Mouse (Mus musculus) lung, embryonic 14.5 days (tissue): ENCODE measurements around the gene Kcnc4. TPM values are rescaled to one million over a fixed set of nuclear protein-coding genes. Genes with fewer than 3 reads are reported as not detected.

Source experiments
- ATAC-seq: fragments of 200-750 bp; cut with Nextera tagmentation; 2 replicates; pipeline ENCODE4 v1.8.0; 2017; ENCODE audit warnings: mild to moderate bottlenecking, moderate TSS enrichment, moderate library complexity; ENCODE audit not compliant: insufficient read depth
- DNase-seq: peaks from one replicate; pipeline ENCODE4 v3.0.0-alpha.2; 2015
- H3K27ac ChIP-seq: fragments of 300-500 bp; sonication (generic); 2 replicates; pipeline ENCODE4 v1.5.1; 2014; ENCODE audit warnings: low read depth, mild to moderate bottlenecking, moderate library complexity
- H3K27me3 ChIP-seq: fragments of 300-500 bp; sonication (generic); 2 replicates; pipeline ENCODE4 v1.6.1; 2014; ENCODE audit warnings: low read length, control low read depth; ENCODE audit not compliant: insufficient read depth
- H3K36me3 ChIP-seq: fragments of 300-500 bp; sonication (generic); 2 replicates; pipeline ENCODE4 v1.6.1; 2014; ENCODE audit warnings: control low read depth; ENCODE audit not compliant: insufficient read depth
- H3K4me1 ChIP-seq: fragments of 300-500 bp; sonication (generic); 2 replicates; pipeline ENCODE4 v1.6.1; 2014; ENCODE audit warnings: antibody characterized with exemption, control low read depth; ENCODE audit not compliant: insufficient read depth
- H3K4me2 ChIP-seq: fragments of 300-500 bp; sonication (generic); 2 replicates; pipeline ENCODE4 v1.6.1; 2014; ENCODE audit warnings: mild to moderate bottlenecking
- H3K4me3 ChIP-seq: fragments of 300-500 bp; sonication (generic); 2 replicates; pipeline ENCODE4 v1.5.1; 2014; ENCODE audit warnings: low read depth, low read length
- H3K9ac ChIP-seq: fragments of 300-500 bp; sonication (generic); 2 replicates; pipeline ENCODE4 v1.6.1; 2014
- H3K9me3 ChIP-seq: fragments of 300-500 bp; sonication (generic); 2 replicates; pipeline ENCODE4 v1.6.1; 2016; ENCODE audit warnings: low read depth, low read length, control low read depth
- CTCF ChIP-seq: IDR thresholded peaks from 2 replicates; pipeline ENCODE4 v1.5.1; 2016; ENCODE audit warnings: antibody characterized with exemption, low read depth
- WGBS: fragments of 180-500 bp; shearing (Covaris S2); extraction: QIAGEN DNeasy Blood & Tissue Kit; methylation state at CpG from one replicate; pipeline ENCODE4 v1.1.7; 2014; 5-methylcytosine and 5-hydroxymethylcytosine counted together
- polyA plus RNA-seq: library from polyadenylated mRNA; unstranded; fragments of >200 nt; fragmentation: Nextera tagmentation; extraction: Ambion mirVana; gene quantifications from 2 replicates; pipeline ENCODE4 v1.2.1, GENCODE M21; 2014

The Kcnc4 gene
- 0.07 and 0.18 TPM in 2 replicates for polyA plus RNA-seq

DNA sequence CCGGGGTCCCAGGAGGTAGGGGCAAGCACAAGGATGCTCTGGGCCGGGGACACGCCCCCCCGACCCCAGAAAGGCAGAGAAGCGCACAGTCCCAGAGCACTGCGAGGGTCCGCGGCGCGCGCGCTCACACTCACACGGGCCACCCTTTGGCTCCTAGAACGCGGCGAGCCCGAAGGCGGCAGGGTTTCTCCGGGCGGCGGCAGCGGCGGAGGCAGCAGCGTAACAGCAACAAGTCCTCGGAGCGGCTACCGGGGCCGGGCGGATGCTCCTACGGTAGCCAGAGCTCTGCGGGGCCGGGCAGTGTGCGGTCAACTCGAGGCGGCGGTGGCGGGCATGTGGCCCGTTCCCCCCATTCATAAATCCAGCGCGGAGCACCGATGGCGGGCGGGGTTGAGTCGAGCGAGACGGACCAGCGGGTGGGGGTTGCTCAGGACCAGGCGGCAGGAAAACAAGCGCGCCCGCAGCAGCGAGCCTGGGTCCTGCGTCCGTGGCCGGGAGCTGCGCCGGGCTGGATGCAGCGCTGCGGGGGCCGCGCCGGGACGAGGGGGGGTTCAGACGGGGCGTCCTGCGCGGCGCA lies at the start of gene Kcnc4:
Gene Kcnc4, minus strand, starts transcription at position 357 of the 577 bp plus-strand sequence.
- Histone ChIP-seq H3K4me1 (no peaks in the 10 kb centered on the region), H3K9ac (no peak within 1 kb of the TSS; the same call in 1 of the 2 replicates), H3K9me3 (no peaks in the 10 kb centered on the region), H3K27ac (no peak within 1 kb of the TSS), H3K4me3 (peak within 1 kb of the TSS; percentile 46), H3K36me3 (no peaks in the 10 kb centered on the region), H3K4me2 (peak within 1 kb of the TSS; percentile 83), H3K27me3 (peaks cover 95% of the 10 kb centered on the region)
- DNase-seq (peak; percentile 36), ATAC-seq (peak; percentile 47)
- TF ChIP-seq CTCF: no peak
- WGBS: 0% methylated on average over 58 of the region's 68 CpGs

DNA sequence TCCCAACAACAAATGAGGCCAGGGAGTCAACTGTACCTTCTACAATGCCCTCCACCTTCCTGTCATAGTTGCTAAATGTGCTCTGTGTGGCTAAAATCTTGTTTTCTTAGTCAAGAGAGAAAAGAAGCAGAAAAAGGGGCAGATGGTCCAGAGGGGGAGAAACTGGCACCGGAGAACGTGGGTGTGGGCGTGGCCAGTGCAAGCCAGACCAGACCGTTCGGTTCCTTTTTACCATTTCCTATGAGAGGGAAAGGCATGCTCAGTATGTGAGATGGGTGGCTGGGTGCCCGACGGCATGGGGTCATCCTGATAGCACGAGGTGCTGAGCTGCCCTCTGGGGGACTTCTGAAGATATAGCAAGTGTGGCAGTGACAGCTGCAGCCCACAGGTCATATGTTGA lies 49.3 kb upstream of the Kcnc4 start:
- 47% methylated on average over 8 of the region's 8 CpGs for WGBS
- ATAC-seq: no peak
- peaks cover 9% of the 10 kb centered on the region; the same call in 1 of the 2 replicates for H3K4me1 ChIP-seq
- H3K36me3 ChIP-seq: no peaks in the 10 kb centered on the region
- H3K9me3 ChIP-seq: no peaks in the 10 kb centered on the region
- H3K27me3 ChIP-seq: no peaks in the 10 kb centered on the region
- no peak for DNase-seq
- H3K9ac ChIP-seq: no peak overlapping the region
- H3K4me3 ChIP-seq: no peak overlapping the region
- no peak overlapping the region for H3K4me2 ChIP-seq
- no peak overlapping the region for H3K27ac ChIP-seq
- no peak for TF ChIP-seq CTCF

DNA sequence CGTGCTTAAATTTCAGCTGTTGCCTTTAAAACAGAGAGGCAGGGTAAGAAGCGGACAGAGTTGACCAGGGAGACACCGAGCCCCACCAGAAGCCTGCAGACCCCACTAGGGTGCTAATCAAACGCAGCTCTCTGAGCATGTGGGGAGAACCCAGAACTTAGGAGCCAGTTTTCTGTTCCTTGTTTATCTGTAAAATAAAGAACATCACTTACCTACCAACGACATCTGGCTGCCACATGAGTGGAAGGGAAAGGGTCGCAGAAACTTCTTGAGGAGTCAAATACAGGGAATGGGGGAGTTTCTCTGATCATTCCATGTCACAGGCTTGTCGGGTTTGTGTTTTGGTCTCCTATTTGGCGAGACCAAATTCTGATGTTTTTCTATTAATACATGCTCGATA lies 48.6 kb upstream of the Kcnc4 start:
- ATAC-seq: no peak
- DNase-seq: no peak

DNA sequence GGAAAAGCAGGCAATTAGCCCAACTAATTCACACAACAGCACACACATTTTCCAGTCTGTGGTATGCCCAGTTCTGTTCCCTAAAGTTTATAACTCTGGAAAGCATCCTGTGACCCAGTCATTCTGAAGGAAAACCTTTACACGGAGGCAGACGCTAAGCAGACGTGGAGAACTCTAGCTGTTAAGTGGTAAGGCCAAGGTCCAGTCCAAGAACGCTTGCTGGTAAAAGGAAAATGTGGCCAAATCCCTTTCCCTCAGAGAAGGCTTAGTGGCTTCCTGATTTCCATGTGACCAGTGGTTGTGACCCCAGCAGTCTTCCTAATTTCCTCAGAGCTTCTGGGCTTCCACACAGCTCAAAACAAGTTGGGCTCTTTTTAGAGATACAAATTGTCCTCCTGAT lies 47.2 kb upstream of the Kcnc4 start:
- 70% methylated on average over 4 of the region's 4 CpGs for WGBS
- no peaks in the 10 kb centered on the region for H3K36me3 ChIP-seq
- ATAC-seq: no peak
- H3K4me1 ChIP-seq: peaks cover 9% of the 10 kb centered on the region; the same call in 1 of the 2 replicates
- no peak overlapping the region for H3K27ac ChIP-seq
- H3K4me3 ChIP-seq: no peak overlapping the region
- H3K27me3 ChIP-seq: no peaks in the 10 kb centered on the region
- no peak overlapping the region for H3K9ac ChIP-seq
- H3K4me2 ChIP-seq: no peak overlapping the region
- H3K9me3 ChIP-seq: no peaks in the 10 kb centered on the region
- DNase-seq: no peak
- TF ChIP-seq CTCF: no peak

More for the DNA sequence above, 48.6 kb upstream of the Kcnc4 start:
- Histone ChIP-seq H3K4me3 (no peak overlapping the region), H3K27me3 (no peaks in the 10 kb centered on the region), H3K4me2 (no peak overlapping the region), H3K4me1 (peaks cover 9% of the 10 kb centered on the region; the same call in 1 of the 2 replicates), H3K9ac (no peak overlapping the region), H3K9me3 (no peaks in the 10 kb centered on the region), H3K36me3 (no peaks in the 10 kb centered on the region), H3K27ac (no peak overlapping the region)
- 75% methylated on average over 9 of the region's 9 CpGs for WGBS
- TF ChIP-seq CTCF: no peak

DNA sequence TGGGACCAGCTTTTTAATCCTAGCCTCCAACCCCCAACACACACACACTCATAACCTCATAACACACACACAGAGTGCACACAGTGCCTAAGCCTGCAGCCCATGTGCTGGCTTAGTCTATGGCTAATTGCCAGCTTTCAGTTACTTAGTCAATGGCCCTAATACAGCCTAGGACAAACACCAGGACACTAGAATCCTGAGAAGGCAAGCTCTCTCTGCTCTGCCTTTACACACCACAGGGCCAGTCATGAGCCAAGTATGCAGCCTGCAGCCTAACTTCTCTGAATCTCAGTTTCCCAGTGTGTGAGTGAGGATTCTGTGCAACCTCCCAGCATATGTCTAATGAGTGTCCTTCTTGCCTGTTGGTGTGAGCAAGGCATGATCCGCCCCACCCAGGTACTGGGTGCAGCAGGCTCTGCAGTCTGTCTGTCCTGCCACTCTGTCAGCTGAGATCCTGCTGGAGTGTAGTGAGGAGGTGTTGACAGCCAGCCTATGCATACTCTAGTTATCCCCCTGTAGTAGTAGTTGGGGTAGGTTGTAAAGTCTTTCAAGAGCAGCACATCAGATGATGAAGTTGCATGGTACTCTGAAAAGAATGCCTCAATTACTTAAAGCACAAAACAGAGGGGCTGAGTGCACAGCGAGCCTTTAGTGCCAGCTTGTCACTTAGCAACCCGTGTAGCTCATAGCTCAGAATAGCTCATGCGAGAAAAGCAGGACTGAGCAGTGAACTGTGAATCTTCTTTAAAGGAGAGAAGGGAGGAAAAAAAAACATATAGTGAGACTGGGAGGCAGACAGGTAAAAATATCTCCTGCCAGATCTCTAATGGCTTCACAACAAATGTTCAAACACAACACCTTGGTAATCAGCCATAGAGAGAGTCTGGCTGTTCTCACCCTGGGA lies 46.4 kb upstream of the Kcnc4 start:
- no peaks in the 10 kb centered on the region for H3K9me3 ChIP-seq
- 63% methylated on average over 4 of the region's 4 CpGs for WGBS
- H3K9ac ChIP-seq: no peak overlapping the region
- H3K36me3 ChIP-seq: no peaks in the 10 kb centered on the region
- H3K27me3 ChIP-seq: no peaks in the 10 kb centered on the region
- peaks cover 9% of the 10 kb centered on the region; the same call in 1 of the 2 replicates for H3K4me1 ChIP-seq
- ATAC-seq (peak; percentile 26; the same call in 1 of the 2 replicates), DNase-seq (peak; percentile 44)
- no peak overlapping the region for H3K4me3 ChIP-seq
- TF ChIP-seq CTCF: no peak
- no peak overlapping the region for H3K4me2 ChIP-seq
- H3K27ac ChIP-seq: no peak overlapping the region

DNA sequence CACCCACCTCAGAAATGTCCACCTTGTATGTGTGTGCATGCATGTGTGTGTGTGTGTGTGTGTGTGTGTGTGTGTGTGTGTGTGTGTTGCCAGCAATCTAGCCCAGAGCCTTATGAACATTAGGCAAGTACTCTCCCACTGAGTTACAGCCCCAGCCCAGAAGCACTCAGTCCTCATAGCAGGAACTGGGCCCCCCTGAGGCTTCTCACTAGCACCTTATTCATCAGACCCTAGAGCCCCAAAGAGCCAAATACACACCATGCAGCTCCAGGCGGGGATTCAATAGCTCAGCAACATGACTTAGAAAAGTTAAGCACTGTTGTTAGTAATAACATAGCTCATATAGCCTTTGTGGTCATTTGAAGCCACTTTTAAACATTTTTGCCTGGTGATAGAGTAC lies 45.2 kb upstream of the Kcnc4 start:
- no peak for TF ChIP-seq CTCF
- Histone ChIP-seq H3K9ac (no peak overlapping the region), H3K36me3 (no peaks in the 10 kb centered on the region), H3K4me2 (no peak overlapping the region), H3K27ac (no peak overlapping the region), H3K27me3 (no peaks in the 10 kb centered on the region), H3K4me1 (peaks cover 9% of the 10 kb centered on the region; the same call in 1 of the 2 replicates), H3K4me3 (no peak overlapping the region), H3K9me3 (peaks cover 11% of the 10 kb centered on the region; the same call in 1 of the 2 replicates)
- ATAC-seq (peak; percentile 74), DNase-seq (peak; percentile 75)
- 36% methylated on average over 1 of the region's 1 CpGs for WGBS

DNA sequence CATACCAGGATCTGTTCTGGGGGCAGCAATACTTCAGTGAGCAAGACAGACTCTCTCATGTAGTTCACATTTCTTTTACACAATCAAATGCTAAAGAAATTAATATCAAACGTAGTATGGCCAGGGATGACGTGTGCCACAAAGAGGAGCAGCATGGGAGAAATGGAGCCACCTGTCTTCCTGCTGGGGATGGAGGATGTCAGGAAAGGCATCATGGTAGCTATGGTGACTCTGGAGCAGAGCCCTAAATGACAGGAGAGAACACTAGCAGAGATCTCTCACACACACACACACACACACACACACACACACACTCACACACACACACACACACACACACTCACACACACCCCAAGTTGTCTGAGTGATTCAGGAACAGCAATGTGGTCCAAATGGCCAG lies 44.4 kb upstream of the Kcnc4 start:
- 63% methylated on average over 2 of the region's 2 CpGs for WGBS
- H3K27ac ChIP-seq: no peak overlapping the region
- H3K4me2 ChIP-seq: no peak overlapping the region
- H3K9ac ChIP-seq: no peak overlapping the region
- no peak overlapping the region for H3K4me3 ChIP-seq
- no peak for TF ChIP-seq CTCF
- peaks cover 11% of the 10 kb centered on the region; the same call in 1 of the 2 replicates for H3K9me3 ChIP-seq
- DNase-seq (no peak), ATAC-seq (no peak)
- no peaks in the 10 kb centered on the region for H3K27me3 ChIP-seq
- H3K36me3 ChIP-seq: 0 out of 2 replicates have a peak, but pooled peaks cover 2% of the 10 kb centered on the region
- peaks cover 9% of the 10 kb centered on the region; the same call in 1 of the 2 replicates for H3K4me1 ChIP-seq
